ENCODE assay signal across 24 mouse cellular contexts in the genomic region with DNA sequence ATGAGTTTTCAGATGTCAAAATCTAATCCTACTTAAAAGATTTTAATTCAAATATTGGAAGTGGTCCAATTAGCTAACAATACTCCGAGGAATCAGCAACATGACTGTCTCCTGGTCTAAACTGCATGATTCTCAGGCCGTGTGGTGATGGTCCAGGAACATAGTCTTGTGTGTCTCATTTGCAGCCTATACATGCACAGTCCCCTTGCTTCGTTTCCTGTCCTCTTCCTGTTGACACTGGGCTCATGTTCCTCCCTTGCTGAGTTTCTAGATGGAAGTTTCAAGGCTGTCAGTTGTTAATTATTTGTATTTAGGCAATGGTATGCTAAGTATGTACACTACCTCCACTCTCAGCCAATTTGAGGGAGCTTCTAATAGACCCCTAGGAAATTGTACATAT. TPM values are rescaled to one million over a fixed set of nuclear protein-coding genes. Genes with fewer than 3 reads are reported as not detected.
DNase-seq lines count a peak whose midpoint lies in the region; ATAC-seq lines count a peak whose summit lies in the region.
"Had no signal": no experiment of that assay in that cellular context is flagged by ENCODE, and none has a peak within 500 bp of the region (broad histone marks: within the 10 kb centered on the region; RNA-seq: fewer than 3 reads in every experiment).

No protein-coding gene starts in this region.

- H3K9me3 ChIP-seq in lung, embryonic 15.5 days: no peaks in the 10 kb centered on the region
- H3K9me3 ChIP-seq: embryonic facial prominence, embryonic 13.5 days; forebrain, embryonic 13.5 days; heart, embryonic 15.5 days; hindbrain, embryonic 13.5 days had no signal

- H3K9ac ChIP-seq in lung, embryonic 15.5 days: no peak overlapping the region
- H3K9ac ChIP-seq: embryonic facial prominence, embryonic 13.5 days; forebrain, embryonic 13.5 days; forebrain, postnatal 0 days; heart, embryonic 15.5 days; hindbrain, embryonic 13.5 days had no signal

- DNase-seq in lung, postnatal 25 days (ENCODE audit: low spot score): no peak
- peak; percentile 54 for DNase-seq in 416B (ENCODE audit: low read depth)
- DNase-seq in CD4-positive, CD25-positive, alpha-beta regulatory T cell, adult 2 months (ENCODE audit: low read depth, low spot score): peak; percentile 40
- peak; percentile 37 for DNase-seq in induced T-regulatory cell, adult 2 months (ENCODE audit: low read depth)
- DNase-seq in layer of hippocampus, adult 8-10 months (ENCODE audit: low spot score in 2 of 2): no peak
- DNase-seq in thymus, postnatal 25 days: no peak
- DNase-seq: adrenal gland, adult 2 months; adrenal gland, postnatal 25 days; B cell, adult 2 months; cerebellum, adult 18-20 months; cerebellum, adult 9-11 months; cerebellum, postnatal 36 days; forebrain, postnatal 0 days; gastrocnemius, postnatal 10 days; heart, adult 2 months; heart, postnatal 14 days had no signal

- WGBS in lung, embryonic 15.5 days: 43% methylated on average over 3 of the region's 3 CpGs

- H3K4me2 ChIP-seq in lung, embryonic 15.5 days: no peak overlapping the region
- H3K4me2 ChIP-seq: embryonic facial prominence, embryonic 13.5 days; forebrain, embryonic 13.5 days; heart, embryonic 11.5 days; heart, embryonic 15.5 days; hindbrain, embryonic 13.5 days had no signal

- no peaks in the 10 kb centered on the region for H3K27me3 ChIP-seq in lung, embryonic 15.5 days
- H3K27me3 ChIP-seq: CH12.LX; embryonic facial prominence, embryonic 13.5 days; forebrain, embryonic 13.5 days; heart, embryonic 15.5 days; hindbrain, embryonic 13.5 days had no signal

- H3K36me3 ChIP-seq in lung, embryonic 15.5 days: peaks cover 14% of the 10 kb centered on the region; the same call in 1 of the 2 replicates

- H3K4me3 ChIP-seq in lung, embryonic 15.5 days: no peak overlapping the region
- H3K4me3 ChIP-seq: embryonic facial prominence, embryonic 13.5 days; forebrain, embryonic 13.5 days; heart, adult 2 months; heart, embryonic 15.5 days; hindbrain, embryonic 13.5 days had no signal

- ATAC-seq in lung, embryonic 15.5 days (ENCODE audit: borderline replicate concordance, extremely low read depth, low FRiP score, low TSS enrichment): no peak
- no peak for ATAC-seq in frontal cortex, adult (ENCODE audit: low TSS enrichment)
- ATAC-seq: forebrain, embryonic 13.5 days; forebrain, postnatal 0 days had no signal

- 0 out of 2 replicates have a peak overlapping the region, but pooled peaks have one; percentile 87 for H3K27ac ChIP-seq in lung, embryonic 15.5 days
- H3K27ac ChIP-seq: embryonic facial prominence, embryonic 13.5 days; forebrain, embryonic 13.5 days; heart, adult 2 months; hindbrain, embryonic 13.5 days had no signal

- peaks cover 16% of the 10 kb centered on the region; the same call in 1 of the 2 replicates for H3K4me1 ChIP-seq in lung, embryonic 15.5 days
- H3K4me1 ChIP-seq: embryonic facial prominence, embryonic 13.5 days; forebrain, embryonic 13.5 days; hindbrain, embryonic 13.5 days had no signal

RNA-seq across cellular contexts. Expression of gene Dennd2d, which starts 14.8 kb away (rescaled TPM):
- 11.4 and 13.0 TPM in 2 replicates for polyA plus RNA-seq in lung, embryonic 15.5 days (2015; fragmentation: Nextera tagmentation; extraction: Ambion mirVana)
- 1 to 10 TPM in 3 of 4 experiments, under 1 TPM in 1; 0.83 to 1.4 (median 1.1) TPM for total RNA-seq in layer of hippocampus, adult 8-10 months (2022)

RNA-seq across cellular contexts. Expression of gene Dram2, which starts 50.6 kb away (rescaled TPM):
- 72.5 and 78.0 TPM in 2 replicates for polyA plus RNA-seq in lung, embryonic 15.5 days (2015; fragmentation: Nextera tagmentation; extraction: Ambion mirVana)
- total RNA-seq in layer of hippocampus, adult 8-10 months (2022): 10 to 100 TPM; 37.7 to 45.7 (median 40.7) TPM

RNA-seq across cellular contexts. Expression of gene Cept1, which starts 50.6 kb away (rescaled TPM):
- 63.4 and 73.5 TPM in 2 replicates for polyA plus RNA-seq in lung, embryonic 15.5 days (2015; fragmentation: Nextera tagmentation; extraction: Ambion mirVana)
- total RNA-seq in layer of hippocampus, adult 8-10 months (2022): 10 to 100 TPM; 48.0 to 53.0 (median 49.1) TPM

Comparison
In these comparisons a context has a peak if more than half of its experiments do, and no peak if none do; other contexts are left out.
1. DNase-seq: peak in 416B (single experiment), CD4-positive, CD25-positive, alpha-beta regulatory T cell, adult 2 months (single experiment) and induced T-regulatory cell, adult 2 months (single experiment); none in lung, postnatal 25 days (single experiment), layer of hippocampus, adult 8-10 months (0 of 2) and thymus, postnatal 25 days (single experiment).